Mouse (Mus musculus): Measurements from ENCODE around the gene Sncg. TPM values are rescaled to one million over a fixed set of nuclear protein-coding genes. Genes with fewer than 3 reads are reported as not detected.
"Not testable (repeated sequence)": the region's sequence is repeated elsewhere in the genome, so short reads cannot be mapped to it uniquely, and the experiment has no call there.

Gene Sncg
- polyA plus RNA-seq, 1 experiment from 2014 or later: 11.2 TPM

DNA sequence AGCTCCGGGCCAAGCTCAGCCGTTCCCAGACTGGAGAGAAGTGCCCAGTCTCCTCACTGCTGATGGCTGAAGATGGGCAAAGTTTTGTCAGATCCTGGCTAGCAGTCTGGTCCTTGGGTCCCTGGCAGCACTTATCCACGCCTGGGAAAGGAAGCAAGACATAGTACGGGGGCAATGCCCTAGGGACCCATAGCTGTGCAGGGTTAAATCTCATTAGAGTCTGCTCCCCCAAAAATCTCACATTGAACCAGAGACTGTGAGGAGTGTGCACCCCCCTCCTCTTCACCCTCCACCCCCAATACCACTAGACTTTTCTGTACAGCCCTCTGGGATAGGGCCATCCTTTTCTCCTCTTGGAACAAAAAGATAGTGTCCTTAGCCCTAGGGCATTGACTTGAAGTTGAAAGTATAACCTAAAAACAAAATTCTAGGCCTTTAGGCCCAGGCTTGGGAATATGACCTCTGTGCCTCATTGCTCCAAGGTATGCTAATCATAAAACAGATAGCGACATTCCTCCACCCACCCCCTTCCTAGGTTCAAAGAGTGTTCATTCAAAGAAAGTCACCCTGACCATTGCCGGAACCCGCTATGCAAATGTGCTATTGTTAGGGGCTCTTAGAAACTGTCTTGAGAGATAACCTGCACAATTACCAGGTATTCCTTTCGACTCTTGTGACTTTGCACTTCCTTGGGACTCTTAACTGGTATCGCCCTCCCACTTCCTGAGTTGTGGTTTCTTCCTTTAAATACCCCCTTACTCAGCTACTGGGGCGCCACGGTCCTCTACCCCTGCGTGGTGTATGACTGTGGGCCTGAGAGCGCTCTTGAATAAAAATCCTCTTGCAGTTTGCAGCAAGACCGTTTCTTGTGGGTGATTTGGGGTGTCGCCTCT, 10.1 kb downstream of the Sncg start:
- H3K36me3 ChIP-seq; H3K27me3 ChIP-seq; ATAC-seq (replicated peaks; ENCODE audit: low FRiP score); H3K9me3 ChIP-seq (replicated peaks); H3K27ac ChIP-seq: not testable (repeated sequence)
- H3K4me3 ChIP-seq (replicated peaks): peak overlapping the region; percentile 50
- 79% methylated on average over 15 of the region's 15 CpGs for WGBS
- peaks cover 15% of the 10 kb centered on the region for H3K4me1 ChIP-seq
- peak overlapping the region; percentile 90 for H3K4me2 ChIP-seq
- H3K9ac ChIP-seq: peak overlapping the region; percentile 37

DNA sequence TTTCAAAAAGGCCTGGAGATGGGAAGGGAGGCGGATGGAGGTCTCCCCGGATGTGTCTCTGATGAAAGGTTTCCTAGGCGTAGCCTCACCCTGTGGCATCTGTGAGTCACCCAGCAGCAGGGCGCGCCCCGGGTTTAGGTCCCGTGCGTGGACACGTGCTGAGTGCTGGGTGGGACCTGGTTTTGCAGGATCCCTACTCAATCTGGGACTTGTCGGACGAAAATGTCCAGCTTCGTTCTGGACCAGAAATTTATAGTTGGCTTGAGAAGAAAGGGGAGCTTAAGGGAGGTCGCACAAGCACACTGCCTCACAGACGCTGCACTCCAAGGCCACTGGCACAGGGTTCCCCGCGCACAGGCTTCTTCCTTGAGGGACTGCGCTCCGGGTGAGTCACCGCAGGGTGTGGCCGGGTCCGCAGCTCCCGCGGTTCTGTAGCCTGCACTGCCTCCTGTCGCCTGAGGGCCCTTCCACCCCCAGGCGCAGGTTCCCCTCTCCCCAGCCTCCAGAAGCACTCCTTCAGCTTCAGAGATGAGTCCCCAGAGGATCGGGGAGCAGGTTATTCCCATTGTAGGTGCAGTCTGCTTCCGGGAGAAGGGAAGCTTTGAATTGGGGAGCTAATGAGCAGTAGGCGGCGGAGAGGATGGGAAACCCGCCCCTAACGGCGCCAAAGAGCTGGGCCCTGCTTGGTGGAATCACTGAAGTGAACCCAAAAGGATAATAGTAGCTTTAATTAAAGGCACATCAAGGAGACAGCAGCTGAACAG, 10.9 kb downstream of the Sncg start:
- Histone ChIP-seq H3K27ac (no peak overlapping the region), H3K27me3 (no peaks in the 10 kb centered on the region), H3K4me1 (peaks cover 15% of the 10 kb centered on the region), H3K36me3 (no peaks in the 10 kb centered on the region), H3K9ac (peak overlapping the region; percentile 37), H3K4me3 (replicated peaks) (peak overlapping the region; percentile 50), H3K9me3 (replicated peaks) (no peaks in the 10 kb centered on the region), H3K4me2 (peak overlapping the region; percentile 90)
- 2% methylated on average over 32 of the region's 32 CpGs for WGBS
- ATAC-seq (replicated peaks; ENCODE audit: low FRiP score): peak; percentile 89

DNA sequence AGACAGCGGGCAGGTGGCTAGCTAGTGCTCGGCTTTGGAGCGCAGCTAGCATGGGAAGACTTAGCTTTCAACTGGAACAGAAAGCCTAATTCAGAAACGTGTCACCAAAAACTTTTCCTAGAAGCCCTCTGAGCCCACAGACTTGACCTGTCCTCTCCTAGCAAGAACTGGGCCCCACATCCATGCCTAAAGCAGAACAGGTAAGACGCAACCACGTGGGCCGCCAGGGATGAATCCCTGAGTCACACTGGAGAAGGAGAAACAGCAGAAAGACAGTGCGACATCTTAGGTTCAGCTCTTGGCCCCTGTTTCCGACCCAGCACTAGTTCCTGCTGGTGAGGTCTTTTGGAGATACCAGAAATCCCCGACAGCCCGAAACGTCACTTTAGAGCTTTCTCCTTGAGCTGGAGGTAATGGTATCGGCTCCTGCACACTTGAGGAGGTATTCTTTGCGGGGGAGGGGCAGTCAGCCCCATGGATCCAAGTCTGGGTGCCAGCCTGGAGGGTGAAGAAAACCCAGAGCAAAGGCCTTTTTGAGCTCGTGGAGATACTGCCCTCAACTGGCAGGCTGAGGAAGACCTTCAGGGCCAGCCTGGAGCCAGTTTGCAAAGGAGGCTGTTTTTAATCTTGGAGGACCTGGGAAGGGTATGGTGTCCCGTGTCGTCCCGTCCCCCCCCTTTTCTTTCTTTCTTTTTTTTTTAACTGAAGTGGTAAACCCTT, 11.7 kb downstream of the Sncg start:
- Histone ChIP-seq H3K9me3 (replicated peaks) (no peaks in the 10 kb centered on the region), H3K9ac (peak overlapping the region; percentile 37; the same call in 1 of the 2 replicates), H3K4me2 (peak overlapping the region; percentile 90), H3K4me3 (replicated peaks) (peak overlapping the region; percentile 50), H3K36me3 (no peaks in the 10 kb centered on the region), H3K27ac (no peak overlapping the region), H3K27me3 (no peaks in the 10 kb centered on the region), H3K4me1 (peaks cover 15% of the 10 kb centered on the region)
- ATAC-seq (replicated peaks; ENCODE audit: low FRiP score): peak; percentile 65
- WGBS: 32% methylated on average over 18 of the region's 18 CpGs

DNA sequence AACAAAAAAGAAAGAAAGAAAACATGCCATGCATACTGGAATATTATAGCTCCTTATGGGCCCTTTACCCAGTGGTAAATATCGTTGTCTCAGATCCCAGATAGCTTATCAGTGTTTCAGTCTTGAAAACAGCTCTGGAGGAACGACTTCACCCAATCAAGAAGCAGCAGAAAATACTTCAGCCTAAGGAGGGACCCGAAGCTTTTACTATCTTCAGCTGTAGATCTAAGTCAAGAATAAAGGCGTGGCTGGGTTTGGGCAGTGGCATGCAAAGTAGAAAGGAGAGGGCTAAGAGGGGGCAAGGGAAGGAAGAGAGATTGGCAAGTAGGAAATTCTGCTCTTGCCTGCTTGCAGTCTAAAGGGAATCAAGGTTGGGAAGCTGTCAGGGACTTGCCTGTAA, 12.5 kb downstream of the Sncg start:
- H3K27me3 ChIP-seq: no peaks in the 10 kb centered on the region
- no peak for ATAC-seq (replicated peaks; ENCODE audit: low FRiP score)
- H3K4me2 ChIP-seq: no peak overlapping the region
- no peak overlapping the region for H3K9ac ChIP-seq
- no peak overlapping the region for H3K4me3 ChIP-seq (replicated peaks)
- H3K36me3 ChIP-seq: no peaks in the 10 kb centered on the region
- 70% methylated on average over 4 of the region's 4 CpGs for WGBS
- no peaks in the 10 kb centered on the region for H3K9me3 ChIP-seq (replicated peaks)
- no peak overlapping the region for H3K27ac ChIP-seq
- H3K4me1 ChIP-seq: peaks cover 15% of the 10 kb centered on the region

DNA sequence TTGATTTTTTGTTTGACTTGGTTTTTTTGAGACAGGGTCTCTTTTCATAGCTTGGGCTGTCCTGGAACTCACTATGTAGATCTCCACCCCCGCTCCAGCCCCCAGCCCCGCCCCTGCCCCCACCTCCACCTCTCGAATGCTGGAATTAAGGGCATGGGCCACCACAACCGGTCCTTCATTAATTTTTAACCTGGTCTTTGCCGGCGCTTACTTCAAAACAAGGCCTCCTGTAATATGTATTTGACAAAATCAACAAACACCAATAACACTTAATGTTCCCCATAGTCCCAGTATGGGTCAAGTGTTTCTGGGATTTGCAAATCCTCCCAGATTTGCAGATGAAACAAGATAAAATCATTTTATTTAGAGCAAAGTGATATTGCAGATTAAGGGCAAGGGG, 14.3 kb downstream of the Sncg start:
- no peak for ATAC-seq (replicated peaks; ENCODE audit: low FRiP score)
- Histone ChIP-seq H3K4me3 (replicated peaks) (no peak overlapping the region), H3K9me3 (replicated peaks) (no peaks in the 10 kb centered on the region), H3K27me3 (no peaks in the 10 kb centered on the region), H3K27ac (no peak overlapping the region), H3K36me3 (no peaks in the 10 kb centered on the region), H3K4me2 (no peak overlapping the region), H3K4me1 (peaks cover 15% of the 10 kb centered on the region), H3K9ac (no peak overlapping the region)
- 46% methylated on average over 6 of the region's 6 CpGs for WGBS

DNA sequence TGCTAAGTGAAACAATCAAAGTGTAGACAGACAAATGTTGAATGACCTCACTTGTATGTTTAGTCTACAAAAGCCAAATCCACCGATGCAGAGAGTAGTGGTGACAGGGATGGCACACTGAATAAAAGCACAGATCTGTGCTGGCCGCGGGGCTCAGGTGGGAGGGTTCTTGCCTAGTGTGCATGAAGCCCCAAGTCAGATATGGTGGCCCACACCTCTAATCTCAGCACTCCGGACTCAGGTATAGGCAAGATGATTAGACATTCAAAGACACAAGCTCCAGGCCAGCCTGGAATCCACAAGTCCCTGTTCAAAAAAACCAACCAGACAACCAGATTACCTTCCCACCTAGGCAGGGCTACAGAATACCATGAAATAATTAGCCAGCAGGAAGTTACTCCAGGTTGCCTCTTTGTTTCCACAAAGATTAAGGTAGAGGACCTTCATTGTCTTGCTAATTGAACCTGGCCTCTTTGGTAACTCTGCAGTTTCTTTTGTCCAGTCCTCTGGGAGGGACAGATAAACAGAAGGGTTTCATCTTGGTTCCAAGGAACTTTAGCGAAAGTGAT, 14.8 kb downstream of the Sncg start:
- ATAC-seq (replicated peaks; ENCODE audit: low FRiP score): no peak
- Histone ChIP-seq H3K4me3 (replicated peaks) (no peak overlapping the region), H3K4me1 (peaks cover 18% of the 10 kb centered on the region), H3K9me3 (replicated peaks) (no peaks in the 10 kb centered on the region), H3K27ac (no peak overlapping the region), H3K9ac (no peak overlapping the region), H3K36me3 (no peaks in the 10 kb centered on the region), H3K27me3 (no peaks in the 10 kb centered on the region), H3K4me2 (no peak overlapping the region)
- 54% methylated on average over 5 of the region's 5 CpGs for WGBS

DNA sequence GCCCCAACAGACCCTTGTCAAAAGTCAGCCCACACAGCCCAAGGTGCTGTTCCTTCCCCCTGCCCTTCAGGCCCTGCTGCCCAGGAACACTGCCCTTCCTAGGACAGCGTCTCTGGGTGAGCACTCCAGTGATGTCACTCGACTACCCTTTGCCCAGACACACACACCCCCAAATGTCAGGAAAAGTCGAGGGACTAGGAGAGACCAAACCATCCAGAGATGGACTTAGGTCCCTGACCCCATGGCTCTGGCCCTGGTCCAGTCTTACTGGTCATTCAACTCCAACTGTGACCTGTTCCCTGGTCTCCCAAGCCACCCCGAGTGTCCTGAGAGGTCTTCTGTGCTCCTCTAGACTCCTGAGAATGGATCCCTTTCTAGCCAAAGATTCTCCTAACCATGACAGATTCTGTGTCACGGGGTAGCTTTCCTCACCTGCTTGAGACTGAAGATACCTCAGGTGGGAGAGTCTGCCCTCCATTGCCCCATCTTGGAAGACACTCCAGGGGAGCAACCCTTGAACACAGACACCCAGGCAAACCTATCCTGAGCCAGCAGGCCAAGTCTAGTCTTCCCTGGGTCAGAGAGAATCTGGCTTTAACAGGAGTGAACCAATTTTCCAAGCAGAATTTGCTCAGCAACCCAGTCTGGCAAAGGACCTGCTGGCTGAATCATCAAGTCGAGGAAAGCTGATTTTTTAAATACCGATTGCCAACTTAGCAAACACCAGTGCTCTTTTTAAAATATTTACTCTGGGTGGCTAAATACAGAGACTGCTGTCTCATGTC, 16.7 kb downstream of the Sncg start:
- H3K4me1 ChIP-seq: peaks cover 5% of the 10 kb centered on the region; the same call in 1 of the 2 replicates
- no peaks in the 10 kb centered on the region for H3K9me3 ChIP-seq (replicated peaks)
- no peaks in the 10 kb centered on the region for H3K36me3 ChIP-seq
- no peak overlapping the region for H3K9ac ChIP-seq
- H3K27ac ChIP-seq: no peak overlapping the region
- H3K4me2 ChIP-seq: no peak overlapping the region
- no peaks in the 10 kb centered on the region for H3K27me3 ChIP-seq
- 82% methylated on average over 7 of the region's 7 CpGs for WGBS
- H3K4me3 ChIP-seq (replicated peaks): no peak overlapping the region
- no peak for ATAC-seq (replicated peaks; ENCODE audit: low FRiP score)

DNA sequence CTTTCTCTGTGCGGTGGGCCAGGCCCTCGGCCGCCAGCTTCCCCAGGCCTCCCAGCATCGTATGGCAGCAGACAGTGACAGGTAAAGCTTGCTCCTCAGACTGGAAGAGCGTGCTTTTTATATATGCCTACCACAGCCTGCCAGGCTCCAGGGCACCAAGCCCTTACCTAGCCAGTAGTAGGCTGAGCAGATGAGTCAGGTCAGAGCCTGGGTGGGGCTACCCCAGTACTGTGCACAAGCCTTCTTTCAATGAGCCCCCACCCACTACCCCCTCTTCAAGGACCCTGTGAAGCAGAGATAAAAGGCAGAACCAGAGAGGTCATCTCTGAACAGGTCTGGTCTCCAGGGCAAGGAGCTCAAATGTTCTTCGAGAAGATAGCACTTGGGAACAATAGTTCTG, 19.3 kb downstream of the Sncg start, which contains the start of gene Fam25c:
Fam25c (minus strand) TSS at position 133 of the 400 bp plus-strand sequence.
- H3K27ac ChIP-seq: no peak within 1 kb of the TSS
- no peak within 1 kb of the TSS for H3K4me3 ChIP-seq (replicated peaks)
- H3K27me3 ChIP-seq: no peaks in the 10 kb centered on the region
- H3K4me1 ChIP-seq: peaks cover 8% of the 10 kb centered on the region
- H3K4me2 ChIP-seq: no peak within 1 kb of the TSS
- H3K9me3 ChIP-seq (replicated peaks): no peaks in the 10 kb centered on the region
- ATAC-seq (replicated peaks; ENCODE audit: low FRiP score): no peak
- no peak within 1 kb of the TSS for H3K9ac ChIP-seq
- WGBS: 78% methylated on average over 6 of the region's 6 CpGs
- H3K36me3 ChIP-seq: no peaks in the 10 kb centered on the region

DNA sequence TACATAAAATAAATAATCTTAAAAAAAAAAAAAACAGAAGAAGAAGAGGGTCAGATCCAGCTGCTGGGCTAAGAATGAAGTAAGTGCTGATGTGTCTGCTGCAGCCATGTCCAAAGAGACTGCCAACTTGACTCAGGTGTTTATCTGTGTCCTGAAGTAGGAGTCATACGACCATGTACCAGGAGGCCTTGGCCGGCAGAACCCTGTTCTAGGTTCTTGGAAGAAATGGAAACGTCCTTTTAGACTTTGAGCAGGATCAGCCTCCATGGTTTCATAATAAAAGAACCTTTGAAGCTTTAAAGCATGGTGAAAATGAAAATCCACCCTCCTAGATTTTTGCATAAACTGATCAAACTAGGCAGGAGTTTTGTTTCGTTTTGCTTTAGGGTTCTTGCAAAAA, 20.1 kb downstream of the Sncg start:
- no peak overlapping the region for H3K9ac ChIP-seq
- no peak overlapping the region for H3K4me3 ChIP-seq (replicated peaks)
- no peak overlapping the region for H3K27ac ChIP-seq
- H3K9me3 ChIP-seq (replicated peaks): no peaks in the 10 kb centered on the region
- 85% methylated on average over 4 of the region's 4 CpGs for WGBS
- no peak overlapping the region for H3K4me2 ChIP-seq
- no peaks in the 10 kb centered on the region for H3K27me3 ChIP-seq
- no peaks in the 10 kb centered on the region for H3K36me3 ChIP-seq
- no peak for ATAC-seq (replicated peaks; ENCODE audit: low FRiP score)
- H3K4me1 ChIP-seq: peaks cover 8% of the 10 kb centered on the region

DNA sequence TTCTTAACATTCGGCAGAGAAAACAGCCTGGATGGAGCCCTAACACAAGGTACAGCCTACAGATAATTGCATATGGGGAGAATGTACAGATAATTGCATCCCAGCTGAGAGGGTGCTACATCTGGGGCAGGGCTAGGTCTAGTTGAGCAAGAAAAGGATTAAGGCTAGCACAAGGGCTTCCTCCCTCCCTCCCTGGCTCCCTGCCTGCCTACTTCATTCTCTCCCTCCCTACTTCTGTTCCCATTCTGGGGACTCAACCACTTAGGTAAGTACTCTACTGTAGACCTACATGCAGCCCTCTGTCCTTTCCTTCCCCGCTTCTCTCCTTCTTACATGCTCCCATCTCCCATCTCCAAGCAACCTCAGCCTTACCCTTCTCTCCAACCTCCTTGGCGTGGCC, 21.3 kb downstream of the Sncg start:
- 89% methylated on average over 3 of the region's 3 CpGs for WGBS
- Histone ChIP-seq H3K9me3 (replicated peaks) (no peaks in the 10 kb centered on the region), H3K36me3 (no peaks in the 10 kb centered on the region), H3K4me2 (no peak overlapping the region), H3K9ac (no peak overlapping the region), H3K4me1 (peaks cover 8% of the 10 kb centered on the region), H3K27ac (no peak overlapping the region), H3K4me3 (replicated peaks) (no peak overlapping the region), H3K27me3 (no peaks in the 10 kb centered on the region)
- ATAC-seq (replicated peaks; ENCODE audit: low FRiP score): no peak

DNA sequence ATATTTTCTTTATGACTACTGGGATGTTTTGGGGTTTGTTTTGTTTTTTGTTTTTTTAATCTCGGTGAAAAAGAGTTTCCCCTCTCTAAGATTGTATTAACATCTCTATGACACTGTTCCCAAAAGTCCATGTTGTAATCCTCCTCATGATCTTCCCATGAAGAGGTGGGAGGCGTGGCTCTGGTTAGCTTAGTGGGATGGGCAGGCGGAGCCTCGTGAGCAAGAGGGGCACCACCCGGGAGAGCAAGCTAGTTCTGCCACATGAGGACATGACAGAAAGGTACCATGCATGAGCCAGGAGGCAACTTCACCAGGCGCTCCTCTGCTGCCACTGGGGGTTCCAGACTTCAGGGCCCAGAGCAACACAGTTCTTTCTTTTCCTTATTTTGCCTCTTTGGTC, 22.1 kb downstream of the Sncg start:
- 66% methylated on average over 6 of the region's 6 CpGs for WGBS
- peaks cover 8% of the 10 kb centered on the region for H3K4me1 ChIP-seq

More for the DNA sequence above, 22.1 kb downstream of the Sncg start:
- Histone ChIP-seq H3K27me3 (no peaks in the 10 kb centered on the region), H3K4me3 (replicated peaks) (no peak overlapping the region), H3K36me3 (no peaks in the 10 kb centered on the region), H3K27ac (0 out of 2 replicates have a peak overlapping the region, but pooled peaks have one; percentile 7), H3K9ac (no peak overlapping the region), H3K9me3 (replicated peaks) (no peaks in the 10 kb centered on the region), H3K4me2 (no peak overlapping the region)
- no peak for ATAC-seq (replicated peaks; ENCODE audit: low FRiP score)

Measured in kidney, embryonic 15.5 days (tissue).